Mouse (Mus musculus) liver, embryonic 15.5 days (tissue): ENCODE measurements around the gene Snx32. TPM values are rescaled to one million over a fixed set of nuclear protein-coding genes. Genes with fewer than 3 reads are reported as not detected.
A peak's percentile ranks its signal among the peaks of the same experiment; 100 is the strongest.
"Not testable (repeated sequence)": the region's sequence is repeated elsewhere in the genome, so short reads cannot be mapped to it uniquely, and the experiment has no call there.

Experiments used
- ATAC-seq: fragments of 200-750 bp; cut with Nextera tagmentation; 2 replicates; pipeline ENCODE4 v1.8.0; 2017; ENCODE audit warnings: moderate number of reproducible peaks, mild to moderate bottlenecking, moderate library complexity; ENCODE audit not compliant: insufficient read depth
- H3K27ac ChIP-seq: fragments of 300-500 bp; sonication (generic); replicated peaks from 2 replicates; pipeline ENCODE4 v1.5.1; 2015; ENCODE audit warnings: mild to moderate bottlenecking, inconsistent platforms
- H3K27me3 ChIP-seq: fragments of 300-500 bp; sonication (generic); 2 replicates; pipeline ENCODE4 v1.6.1; 2015; ENCODE audit warnings: mild to moderate bottlenecking, inconsistent platforms
- H3K36me3 ChIP-seq: fragments of 300-500 bp; sonication (generic); replicated peaks from 2 replicates; pipeline ENCODE4 v1.6.1; 2015; ENCODE audit warnings: moderate library complexity, mild to moderate bottlenecking, inconsistent platforms
- H3K4me1 ChIP-seq: fragments of 300-500 bp; sonication (generic); replicated peaks from 2 replicates; pipeline ENCODE4 v1.6.1; 2015; ENCODE audit warnings: inconsistent platforms
- H3K4me2 ChIP-seq: fragments of 300-500 bp; sonication (generic); 2 replicates; pipeline ENCODE4 v1.6.1; 2015; ENCODE audit warnings: moderate library complexity, mild to moderate bottlenecking, inconsistent platforms
- H3K4me3 ChIP-seq: fragments of 300-500 bp; sonication (generic); replicated peaks from 2 replicates; pipeline ENCODE4 v1.5.1; 2015; ENCODE audit warnings: mild to moderate bottlenecking, inconsistent platforms
- H3K9ac ChIP-seq: fragments of 300-500 bp; sonication (generic); 2 replicates; pipeline ENCODE4 v1.6.1; 2015; ENCODE audit warnings: moderate library complexity, mild to moderate bottlenecking, inconsistent platforms
- H3K9me3 ChIP-seq: fragments of 300-500 bp; sonication (generic); replicated peaks from 2 replicates; pipeline ENCODE4 v1.6.1; 2016; ENCODE audit warnings: inconsistent platforms
- WGBS: fragments of 180-500 bp; shearing (Covaris S2); methylation state at CpG from one replicate; pipeline ENCODE4 v1.1.7; 2015; ENCODE audit warnings: mixed read lengths; ENCODE audit not compliant: insufficient replicate concordance; 5-methylcytosine and 5-hydroxymethylcytosine counted together
- polyA plus RNA-seq: library from polyadenylated mRNA; unstranded; fragments of >200 nt; fragmentation: Nextera tagmentation; extraction: Ambion mirVana; gene quantifications from 2 replicates; pipeline ENCODE4 v1.2.1, GENCODE M21; 2015

The Snx32 gene
- polyA plus RNA-seq, 1 experiment from 2014 or later, result 7.0 TPM

GRCm38 (mm10) chr19:5503687-5504086 lies 6.7 kb downstream of the Snx32 start, which contains the start of gene 1700020D05Rik:
1700020D05Rik (minus strand) TSS chr19:5503787.
- Histone ChIP-seq H3K4me1 (0 out of 2 replicates have a peak, but pooled peaks cover 6% of the 10 kb centered on the region), H3K9me3 (no peaks in the 10 kb centered on the region), H3K27me3 (no peaks in the 10 kb centered on the region), H3K27ac (no peak within 1 kb of the TSS), H3K4me3 (no peak within 1 kb of the TSS), H3K9ac (no peak within 1 kb of the TSS), H3K4me2 (no peak within 1 kb of the TSS), H3K36me3 (0 out of 2 replicates have a peak, but pooled peaks cover 5% of the 10 kb centered on the region)
- ATAC-seq, result no peak
- 70% methylated on average over 17 of the region's 17 CpGs for WGBS

DNA sequence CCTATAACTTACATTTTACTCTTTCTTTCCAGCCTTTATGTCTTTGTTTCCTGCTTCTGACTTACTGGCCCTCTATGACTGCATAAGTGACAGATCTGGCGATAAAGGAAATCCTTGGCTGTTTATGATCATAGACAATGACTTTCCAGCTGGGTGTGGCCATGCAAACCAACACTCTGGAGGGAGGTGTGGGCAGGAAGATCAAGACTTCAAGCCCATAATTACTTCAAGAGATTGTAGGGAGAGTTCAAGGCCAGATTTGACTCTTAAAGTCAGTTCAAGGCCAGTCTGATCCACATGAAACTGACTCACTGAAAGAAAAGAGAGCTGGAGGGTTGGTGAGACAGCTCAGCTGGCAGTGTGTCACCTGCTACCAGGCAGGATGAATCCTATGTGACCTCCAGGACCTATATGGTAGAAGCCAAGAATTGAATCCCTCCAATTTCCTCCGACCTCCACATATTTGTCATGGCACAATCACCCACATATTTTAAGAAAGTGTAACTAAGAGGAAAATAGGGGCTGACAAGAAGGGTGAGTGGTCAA lies 9.9 kb downstream of the Snx32 start:
- no peak for ATAC-seq
- H3K36me3 ChIP-seq, result peaks cover 37% of the 10 kb centered on the region

GRCm38 (mm10) chr19:5496052-5496370 lies 14.3 kb downstream of the Snx32 start:
- no peaks in the 10 kb centered on the region for H3K9me3 ChIP-seq
- peaks cover 15% of the 10 kb centered on the region for H3K4me1 ChIP-seq
- WGBS, result 83% methylated on average over 16 of the region's 16 CpGs
- no peak for ATAC-seq
- H3K36me3 ChIP-seq, result peaks cover 70% of the 10 kb centered on the region
- no peak overlapping the region for H3K9ac ChIP-seq
- H3K27me3 ChIP-seq, result no peaks in the 10 kb centered on the region
- H3K27ac ChIP-seq, result no peak overlapping the region
- no peak overlapping the region for H3K4me2 ChIP-seq
- no peak overlapping the region for H3K4me3 ChIP-seq

More for the DNA sequence above, 9.9 kb downstream of the Snx32 start:
- no peak overlapping the region for H3K4me3 ChIP-seq
- no peaks in the 10 kb centered on the region for H3K27me3 ChIP-seq
- WGBS, result 66% methylated on average over 2 of the region's 2 CpGs
- no peaks in the 10 kb centered on the region for H3K4me1 ChIP-seq
- H3K9ac ChIP-seq, result no peak overlapping the region
- no peak overlapping the region for H3K4me2 ChIP-seq
- H3K27ac ChIP-seq, result no peak overlapping the region
- no peaks in the 10 kb centered on the region for H3K9me3 ChIP-seq

DNA sequence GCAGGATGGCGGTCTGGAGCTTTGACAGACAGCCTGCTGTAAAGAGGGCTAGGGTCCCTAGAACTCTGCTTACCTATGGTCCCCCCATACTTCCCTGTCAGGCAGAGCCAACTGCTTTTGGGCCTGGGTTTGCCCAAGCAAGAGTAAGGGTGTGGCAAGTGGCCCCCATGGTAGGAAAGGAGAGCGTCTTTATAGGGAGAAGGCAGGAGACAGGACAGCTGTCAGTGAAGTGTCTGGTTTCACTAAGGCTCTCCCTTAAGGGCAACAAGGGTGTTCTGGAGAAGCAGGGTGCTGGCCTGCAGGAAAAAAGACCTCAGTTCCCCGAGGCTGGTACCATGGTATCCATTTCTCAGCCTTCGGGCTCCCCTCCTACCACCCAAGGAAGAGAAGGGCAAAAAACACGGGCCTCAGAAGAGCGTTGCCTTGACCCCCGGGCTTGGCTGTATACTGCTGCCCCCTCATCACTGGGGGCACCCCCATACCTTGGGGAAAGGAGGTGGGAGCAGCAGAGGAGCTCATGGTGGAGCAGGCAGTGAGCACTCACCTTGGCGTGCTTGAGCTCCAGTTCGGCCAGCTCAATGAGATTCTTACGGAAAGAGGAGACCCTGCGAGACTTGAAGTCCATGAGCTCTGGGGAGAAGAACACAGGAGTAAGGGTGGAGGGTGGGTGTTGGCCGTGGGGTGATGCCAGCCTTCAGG lies 14.8 kb downstream of the Snx32 start:
- no peaks in the 10 kb centered on the region for H3K27me3 ChIP-seq
- H3K4me1 ChIP-seq, result peaks cover 17% of the 10 kb centered on the region
- WGBS, result 81% methylated on average over 12 of the region's 12 CpGs
- H3K4me3 ChIP-seq, result no peak overlapping the region
- H3K27ac ChIP-seq, result no peak overlapping the region
- H3K4me2 ChIP-seq, result no peak overlapping the region
- H3K36me3 ChIP-seq, result peaks cover 70% of the 10 kb centered on the region
- ATAC-seq, result no peak
- no peak overlapping the region for H3K9ac ChIP-seq
- no peaks in the 10 kb centered on the region for H3K9me3 ChIP-seq

GRCm38 (mm10) chr19:5494314-5494713 lies 16.0 kb downstream of the Snx32 start:
- H3K27me3 ChIP-seq, result no peaks in the 10 kb centered on the region
- H3K9ac ChIP-seq, result no peak overlapping the region
- H3K4me3 ChIP-seq, result no peak overlapping the region
- H3K27ac ChIP-seq, result no peak overlapping the region
- no peaks in the 10 kb centered on the region for H3K9me3 ChIP-seq
- H3K36me3 ChIP-seq, result peaks cover 70% of the 10 kb centered on the region
- WGBS, result 79% methylated on average over 3 of the region's 3 CpGs
- ATAC-seq, result no peak
- peaks cover 26% of the 10 kb centered on the region for H3K4me1 ChIP-seq
- no peak overlapping the region for H3K4me2 ChIP-seq

DNA sequence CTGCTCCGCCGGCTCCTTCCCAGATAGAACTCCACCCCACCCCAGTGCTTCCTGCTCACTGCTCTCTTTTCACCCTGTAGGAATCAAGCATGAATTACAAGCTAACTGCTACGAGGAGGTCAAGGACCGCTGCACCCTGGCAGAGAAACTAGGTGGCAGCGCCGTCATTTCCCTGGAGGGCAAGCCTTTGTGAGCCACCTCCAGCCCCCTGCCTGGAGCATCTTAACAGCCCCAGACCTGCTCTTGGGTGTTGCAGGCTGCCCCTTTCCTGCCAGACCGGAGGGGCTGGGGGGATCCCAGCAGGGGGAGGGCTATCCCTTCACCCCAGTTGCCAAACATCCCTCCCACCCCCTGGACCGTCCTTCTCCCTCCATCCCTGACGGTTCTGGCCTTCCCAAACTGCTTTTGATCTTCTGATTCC lies 17.0 kb downstream of the Snx32 start:
- not testable (repeated sequence) for H3K9ac ChIP-seq, ATAC-seq, H3K27ac ChIP-seq, H3K4me3 ChIP-seq, H3K4me2 ChIP-seq, H3K27me3 ChIP-seq, H3K9me3 ChIP-seq
- Histone ChIP-seq H3K36me3 (peaks cover 66% of the 10 kb centered on the region), H3K4me1 (peaks cover 35% of the 10 kb centered on the region)
- WGBS, result 80% methylated on average over 9 of the region's 9 CpGs

- Histone ChIP-seq H3K27ac (no peak overlapping the region), H3K4me2 (no peak overlapping the region), H3K4me1 (peaks cover 42% of the 10 kb centered on the region), H3K9ac (no peak overlapping the region), H3K9me3 (no peaks in the 10 kb centered on the region), H3K36me3 (peaks cover 59% of the 10 kb centered on the region), H3K27me3 (no peaks in the 10 kb centered on the region), H3K4me3 (0 out of 2 replicates have a peak overlapping the region, but pooled peaks have one; percentile 97)
- no peak for ATAC-seq
- WGBS, result 79% methylated on average over 4 of the region's 4 CpGs
These were observed 17.7 kb downstream of the Snx32 start for GRCm38 (mm10) chr19:5492641-5493040.

- Histone ChIP-seq H3K4me2 (peak overlapping the region; percentile 97), H3K4me3 (peak overlapping the region; percentile 97), H3K36me3 (peaks cover 44% of the 10 kb centered on the region), H3K9me3 (no peaks in the 10 kb centered on the region), H3K27me3 (no peaks in the 10 kb centered on the region), H3K4me1 (peaks cover 57% of the 10 kb centered on the region), H3K27ac (peak overlapping the region; percentile 99), H3K9ac (peak overlapping the region; percentile 96)
- peak; percentile 31 for ATAC-seq
- whole genome bisulfite sequencing, result under 1% methylated on average over 59 of the region's 59 CpGs
These were observed 19.2 kb downstream of the Snx32 start for GRCm38 (mm10) chr19:5490898-5491708.

DNA sequence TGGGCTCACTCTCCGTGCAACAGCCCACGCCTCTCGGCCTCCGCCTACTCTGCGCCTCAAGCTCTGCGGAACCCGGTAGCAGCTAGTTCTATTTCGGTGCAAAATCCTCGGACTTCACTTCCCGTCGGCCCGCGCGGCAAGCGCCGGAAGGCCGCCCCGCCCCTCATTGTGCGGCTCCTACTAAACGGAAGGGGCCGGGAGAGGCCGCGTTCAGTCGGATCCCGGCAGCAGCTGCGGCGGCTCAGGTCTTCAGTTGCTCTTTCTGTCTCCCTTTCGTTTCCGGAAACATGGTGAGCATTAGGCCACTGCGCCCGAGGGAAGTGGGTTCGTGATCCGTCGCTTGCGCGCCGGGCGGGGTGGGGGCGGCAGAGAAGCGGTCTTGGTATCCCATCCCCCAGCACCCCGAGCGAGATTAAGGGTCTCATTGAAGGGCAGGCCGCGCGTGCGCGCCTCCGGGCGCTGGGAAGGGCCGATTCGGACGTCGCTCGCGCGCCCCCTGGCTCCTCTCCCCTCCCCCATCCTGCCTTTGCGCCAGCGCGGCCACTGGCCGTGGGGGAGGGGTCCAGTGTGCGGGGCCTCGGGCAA lies 19.9 kb downstream of the Snx32 start, which contains the start of gene Cfl1:
Cfl1 (plus strand) TSS at position 143 of the 585 bp plus-strand sequence.
- ATAC-seq, result peak; percentile 58
- Histone ChIP-seq H3K36me3 (peaks cover 44% of the 10 kb centered on the region), H3K4me1 (peaks cover 58% of the 10 kb centered on the region), H3K27me3 (no peaks in the 10 kb centered on the region), H3K9ac (peak within 1 kb of the TSS; percentile 96), H3K4me3 (peak within 1 kb of the TSS; percentile 97), H3K27ac (peak within 1 kb of the TSS; percentile 99), H3K4me2 (peak within 1 kb of the TSS; percentile 97), H3K9me3 (no peaks in the 10 kb centered on the region)
- WGBS, result under 1% methylated on average over 62 of the region's 62 CpGs

DNA sequence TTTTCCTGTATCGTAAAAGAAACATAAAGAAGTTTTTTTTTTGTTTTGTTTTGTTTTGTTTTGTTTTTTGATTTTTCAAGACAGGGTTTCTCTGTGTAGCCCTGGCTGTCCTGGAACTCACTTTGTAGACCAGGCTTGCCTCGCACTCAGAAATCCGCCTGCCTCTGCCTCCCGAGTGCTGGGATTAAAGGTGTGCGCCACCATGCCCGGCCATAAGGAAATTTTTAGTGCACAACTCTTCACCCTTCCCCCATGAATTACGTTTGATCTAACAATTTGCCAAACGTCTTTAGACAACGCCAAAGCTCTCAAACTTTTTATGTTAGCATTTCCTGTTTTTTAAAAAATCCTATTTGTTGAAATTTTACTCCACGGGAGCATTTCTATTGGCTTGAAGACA lies 20.6 kb downstream of the Snx32 start:
- peak overlapping the region; percentile 96 for H3K9ac ChIP-seq
- H3K4me3 ChIP-seq, result peak overlapping the region; percentile 97

More for the DNA sequence above, 20.6 kb downstream of the Snx32 start:
- H3K4me2 ChIP-seq, result peak overlapping the region; percentile 97
- not testable (repeated sequence) for H3K9me3 ChIP-seq, H3K27me3 ChIP-seq, ATAC-seq
- H3K4me1 ChIP-seq, result peaks cover 58% of the 10 kb centered on the region
- peak overlapping the region; percentile 99 for H3K27ac ChIP-seq
- 29% methylated on average over 10 of the region's 10 CpGs for WGBS
- H3K36me3 ChIP-seq, result peaks cover 42% of the 10 kb centered on the region
